Mouse (Mus musculus): ENCODE data around the gene Krtap19-2.

GRCm38 (mm10) chr16:88848558-88848957, 25.5 kb downstream of the Krtap19-2 start:
- TF ChIP-seq POLR2A (IDR thresholded peaks at IDR 0.05; ENCODE audit: insufficient read length, low read depth) (no peak), TCF12 (IDR thresholded peaks at IDR 0.05; ENCODE audit: insufficient read depth, poor library complexity, severe bottlenecking) (no peak), USF1 (IDR thresholded peaks at IDR 0.05; ENCODE audit: low read depth) (no peak), POLR2AphosphoS2 (IDR thresholded peaks at IDR 0.05; ENCODE audit: insufficient read length, low read depth) (no peak)
